Mouse (Mus musculus): ENCODE measurements around the gene Ccdc142. TPM values are rescaled to one million over a fixed set of nuclear protein-coding genes. Genes with fewer than 3 reads are reported as not detected.

The Ccdc142 gene
- total and polyA plus RNA-seq, 2 experiments: 3.0 to 5.4 TPM

DNA sequence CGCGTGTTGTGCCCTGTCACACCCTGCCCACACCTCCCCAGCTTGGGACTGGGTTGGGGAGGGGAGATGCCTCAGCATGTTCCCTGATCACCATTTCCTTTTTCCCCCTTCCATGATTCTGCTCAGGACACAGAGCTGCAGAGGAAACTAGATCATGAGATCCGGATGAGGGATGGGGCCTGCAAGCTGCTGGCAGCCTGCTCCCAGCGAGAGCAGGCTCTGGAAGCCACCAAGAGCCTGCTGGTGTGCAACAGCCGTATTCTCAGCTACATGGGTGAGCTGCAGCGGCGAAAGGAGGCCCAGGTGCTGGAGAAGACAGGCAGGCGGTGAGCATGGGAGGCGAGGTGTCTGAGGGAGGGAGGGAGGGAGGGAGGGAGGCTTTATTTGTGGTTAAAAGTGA is 44.4 kb downstream of the Ccdc142 start:
- Histone ChIP-seq H3K36me3 (ENCODE audit: control insufficient read depth, insufficient read depth, low read length) (no peaks in the 10 kb centered on the region), H3K4me1 (ENCODE audit: control insufficient read depth, insufficient read depth, low read length) (no peaks in the 10 kb centered on the region), H3K79me2 (ENCODE audit: control insufficient read depth, insufficient read depth, low read length) (no peaks in the 10 kb centered on the region), H3K27ac (replicated peaks; ENCODE audit: insufficient read depth, low read depth, low read length) (no peak overlapping the region; the same call in 1 of the 2 replicates), H3K27me3 (ENCODE audit: control insufficient read depth, insufficient read depth, low read length) (no peaks in the 10 kb centered on the region), H3K4me3 (ENCODE audit: insufficient read depth, low read depth, low read length) (peak overlapping the region; percentile 45; the same call in 1 of the 2 replicates), H3K9ac (ENCODE audit: low read depth, low read length) (peak overlapping the region; percentile 23; the same call in 1 of the 2 replicates)
- TF ChIP-seq CTCF (IDR thresholded peaks at IDR 0.05; ENCODE audit: low read depth, low read length) (no peak), POLR2A (IDR thresholded peaks at IDR 0.05; ENCODE audit: extremely low read depth, insufficient read depth, low read length) (no peak)
- 75% methylated on average over 9 of the region's 9 CpGs for WGBS
- no peak for DNase-seq (ENCODE audit: extremely low read depth, low read depth, low spot score)

DNA sequence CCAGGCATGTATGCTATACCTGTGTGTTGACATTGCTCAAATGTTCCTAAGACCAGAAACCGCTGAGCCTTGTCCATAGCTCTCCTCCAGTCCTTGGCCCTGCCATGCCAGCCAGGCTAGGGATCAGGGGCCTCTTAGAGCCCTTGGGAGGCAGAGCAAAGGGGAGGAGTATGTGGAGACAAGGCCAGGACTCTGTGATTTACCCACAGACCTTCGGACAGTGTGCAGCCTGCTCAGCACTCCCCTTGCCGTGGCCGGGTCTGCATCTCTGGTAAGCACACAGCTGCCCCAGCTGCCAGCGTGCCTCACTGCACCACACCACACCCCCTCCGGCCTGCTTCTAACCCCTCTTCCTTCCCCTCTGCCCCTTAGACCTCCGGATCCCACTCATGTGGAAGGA is 45.9 kb downstream of the Ccdc142 start:
- H3K27ac ChIP-seq (replicated peaks; ENCODE audit: insufficient read depth, low read depth, low read length): no peak overlapping the region
- H3K4me3 ChIP-seq (ENCODE audit: insufficient read depth, low read depth, low read length): no peak overlapping the region
- TF ChIP-seq CTCF (IDR thresholded peaks at IDR 0.05; ENCODE audit: low read depth, low read length) (no peak), POLR2A (IDR thresholded peaks at IDR 0.05; ENCODE audit: extremely low read depth, insufficient read depth, low read length) (no peak)
- 75% methylated on average over 7 of the region's 7 CpGs for WGBS
- DNase-seq (ENCODE audit: extremely low read depth, low read depth, low spot score): no peak
- H3K36me3 ChIP-seq (ENCODE audit: control insufficient read depth, insufficient read depth, low read length): no peaks in the 10 kb centered on the region
- no peaks in the 10 kb centered on the region for H3K4me1 ChIP-seq (ENCODE audit: control insufficient read depth, insufficient read depth, low read length)
- H3K27me3 ChIP-seq (ENCODE audit: control insufficient read depth, insufficient read depth, low read length): no peaks in the 10 kb centered on the region
- no peak overlapping the region for H3K9ac ChIP-seq (ENCODE audit: low read depth, low read length)
- no peaks in the 10 kb centered on the region for H3K79me2 ChIP-seq (ENCODE audit: control insufficient read depth, insufficient read depth, low read length)

DNA sequence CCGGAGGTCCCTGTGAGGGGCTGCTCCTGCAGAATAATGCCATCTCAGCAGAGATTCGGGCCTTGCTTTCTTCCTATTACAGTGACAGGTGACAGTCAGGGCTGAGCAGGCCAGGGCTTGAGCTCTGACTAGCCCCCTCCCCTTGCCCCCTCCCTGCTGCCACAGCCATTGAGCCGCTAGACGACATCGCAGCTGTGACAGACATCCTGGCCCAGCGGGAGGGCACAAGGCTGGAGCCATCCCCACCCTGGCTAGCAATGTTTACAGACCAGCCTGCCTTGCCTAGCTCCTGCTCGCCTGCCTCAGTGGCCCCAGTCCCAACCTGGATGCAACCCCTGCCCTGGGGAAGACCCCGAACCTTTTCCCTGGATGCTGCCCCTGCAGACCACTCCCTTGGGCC is 50.3 kb downstream of the Ccdc142 start:
- TF ChIP-seq CTCF (IDR thresholded peaks at IDR 0.05; ENCODE audit: low read depth, low read length) (no peak), POLR2A (IDR thresholded peaks at IDR 0.05; ENCODE audit: extremely low read depth, insufficient read depth, low read length) (no peak)
- no peaks in the 10 kb centered on the region for H3K36me3 ChIP-seq (ENCODE audit: control insufficient read depth, insufficient read depth, low read length)

DNA sequence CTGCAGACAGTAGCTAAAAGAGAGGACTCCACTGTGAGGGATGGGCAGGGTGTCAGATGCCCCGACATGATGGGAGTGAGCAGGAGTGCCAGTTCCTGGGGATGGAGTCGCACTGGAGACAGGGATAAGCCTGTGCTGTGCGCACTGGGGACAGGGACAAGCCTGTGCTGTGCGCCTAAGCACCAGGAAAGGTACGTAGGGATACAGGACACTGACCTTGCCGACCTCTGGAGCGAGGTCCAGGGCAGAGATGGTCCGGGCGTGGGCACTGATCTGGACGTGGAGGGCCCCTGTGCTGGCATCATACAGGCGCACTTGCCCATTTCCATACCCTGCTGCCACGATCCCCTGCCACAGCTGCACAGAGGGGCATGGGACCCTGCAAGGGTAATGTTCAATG is 51.6 kb downstream of the Ccdc142 start:
- DNase-seq (ENCODE audit: extremely low read depth, low read depth, low spot score): no peak
- no peaks in the 10 kb centered on the region for H3K36me3 ChIP-seq (ENCODE audit: control insufficient read depth, insufficient read depth, low read length)
- H3K4me3 ChIP-seq (ENCODE audit: insufficient read depth, low read depth, low read length): no peak overlapping the region
- no peak overlapping the region for H3K27ac ChIP-seq (replicated peaks; ENCODE audit: insufficient read depth, low read depth, low read length)
- H3K9ac ChIP-seq (ENCODE audit: low read depth, low read length): no peak overlapping the region
- TF ChIP-seq CTCF (IDR thresholded peaks at IDR 0.05; ENCODE audit: low read depth, low read length) (no peak), POLR2A (IDR thresholded peaks at IDR 0.05; ENCODE audit: extremely low read depth, insufficient read depth, low read length) (no peak)
- H3K79me2 ChIP-seq (ENCODE audit: control insufficient read depth, insufficient read depth, low read length): no peaks in the 10 kb centered on the region
- 73% methylated on average over 12 of the region's 12 CpGs for WGBS
- peaks cover 6% of the 10 kb centered on the region; the same call in 1 of the 2 replicates for H3K4me1 ChIP-seq (ENCODE audit: control insufficient read depth, insufficient read depth, low read length)
- H3K27me3 ChIP-seq (ENCODE audit: control insufficient read depth, insufficient read depth, low read length): no peaks in the 10 kb centered on the region

More for the DNA sequence above, 50.3 kb downstream of the Ccdc142 start:
- WGBS: 78% methylated on average over 8 of the region's 8 CpGs
- no peak overlapping the region for H3K4me3 ChIP-seq (ENCODE audit: insufficient read depth, low read depth, low read length)
- H3K4me1 ChIP-seq (ENCODE audit: control insufficient read depth, insufficient read depth, low read length): peaks cover 6% of the 10 kb centered on the region; the same call in 1 of the 2 replicates
- no peak overlapping the region for H3K9ac ChIP-seq (ENCODE audit: low read depth, low read length)
- no peak overlapping the region for H3K27ac ChIP-seq (replicated peaks; ENCODE audit: insufficient read depth, low read depth, low read length)
- H3K27me3 ChIP-seq (ENCODE audit: control insufficient read depth, insufficient read depth, low read length): no peaks in the 10 kb centered on the region
- no peaks in the 10 kb centered on the region for H3K79me2 ChIP-seq (ENCODE audit: control insufficient read depth, insufficient read depth, low read length)
- DNase-seq (ENCODE audit: extremely low read depth, low read depth, low spot score): no peak

DNA sequence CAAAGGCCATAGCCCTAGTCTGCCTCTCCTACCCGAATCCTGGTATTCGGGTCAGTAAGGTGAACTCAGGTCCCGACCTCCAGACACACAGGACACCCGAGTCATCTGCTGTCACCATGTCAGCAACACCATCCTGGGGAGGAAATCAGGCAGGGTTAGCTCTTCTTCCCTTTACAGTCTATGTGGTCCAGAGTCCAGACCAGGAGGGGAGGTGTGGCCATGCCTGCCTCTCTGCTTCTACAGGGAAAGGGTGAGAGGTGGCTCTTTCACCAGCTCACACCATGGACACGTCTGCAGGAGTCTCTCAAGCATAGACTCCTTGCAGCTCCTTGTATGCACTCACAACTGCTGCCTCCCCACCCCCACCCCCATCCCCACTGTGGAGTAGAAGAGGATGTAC is 52.1 kb downstream of the Ccdc142 start:
- TF ChIP-seq POLR2A (IDR thresholded peaks at IDR 0.05; ENCODE audit: extremely low read depth, insufficient read depth, low read length) (no peak), CTCF (IDR thresholded peaks at IDR 0.05; ENCODE audit: low read depth, low read length) (no peak)
- no peak overlapping the region for H3K27ac ChIP-seq (replicated peaks; ENCODE audit: insufficient read depth, low read depth, low read length)
- no peak overlapping the region for H3K4me3 ChIP-seq (ENCODE audit: insufficient read depth, low read depth, low read length)
- no peaks in the 10 kb centered on the region for H3K36me3 ChIP-seq (ENCODE audit: control insufficient read depth, insufficient read depth, low read length)
- no peak for DNase-seq (ENCODE audit: extremely low read depth, low read depth, low spot score)
- 40% methylated on average over 5 of the region's 5 CpGs for WGBS
- H3K79me2 ChIP-seq (ENCODE audit: control insufficient read depth, insufficient read depth, low read length): no peaks in the 10 kb centered on the region
- peaks cover 6% of the 10 kb centered on the region; the same call in 1 of the 2 replicates for H3K4me1 ChIP-seq (ENCODE audit: control insufficient read depth, insufficient read depth, low read length)
- H3K27me3 ChIP-seq (ENCODE audit: control insufficient read depth, insufficient read depth, low read length): no peaks in the 10 kb centered on the region
- H3K9ac ChIP-seq (ENCODE audit: low read depth, low read length): no peak overlapping the region

DNA sequence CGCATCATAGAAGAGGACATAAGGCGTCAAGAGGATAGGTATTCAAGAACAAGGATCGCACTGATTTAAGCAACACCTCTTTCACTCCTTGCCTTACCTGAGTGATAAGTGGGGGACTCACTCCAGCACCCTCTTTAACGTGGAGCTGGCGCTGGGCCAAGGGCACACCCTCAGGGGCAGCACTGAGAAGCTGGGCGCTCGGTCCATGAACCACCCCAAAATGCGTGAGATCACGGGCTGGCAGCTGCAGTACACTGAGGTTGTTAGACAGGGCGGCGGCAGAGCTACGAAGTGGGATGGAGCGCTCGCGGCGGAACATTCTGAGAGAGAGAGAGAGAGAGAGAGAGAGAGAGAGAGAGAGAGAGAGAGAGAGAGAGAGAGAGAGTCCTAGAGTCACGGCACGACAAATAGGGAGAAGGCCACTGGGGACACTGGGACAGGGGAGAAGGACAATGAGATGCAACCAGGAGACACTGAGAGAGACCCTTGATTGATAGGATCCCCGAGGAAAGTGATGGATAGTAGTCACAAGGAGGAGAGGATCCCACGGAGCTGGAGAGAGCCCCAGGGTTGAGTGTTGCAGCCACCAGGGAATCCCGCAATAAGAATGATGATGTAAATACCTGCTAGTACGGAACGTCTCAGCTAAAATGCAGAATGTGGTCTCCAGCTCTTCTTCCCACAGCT is 54.3 kb downstream of the Ccdc142 start:
- Histone ChIP-seq H3K79me2 (ENCODE audit: control insufficient read depth, insufficient read depth, low read length) (no peaks in the 10 kb centered on the region), H3K4me3 (ENCODE audit: insufficient read depth, low read depth, low read length) (peak overlapping the region; percentile 65), H3K27me3 (ENCODE audit: control insufficient read depth, insufficient read depth, low read length) (no peaks in the 10 kb centered on the region), H3K4me1 (ENCODE audit: control insufficient read depth, insufficient read depth, low read length) (peaks cover 6% of the 10 kb centered on the region; the same call in 1 of the 2 replicates), H3K36me3 (ENCODE audit: control insufficient read depth, insufficient read depth, low read length) (no peaks in the 10 kb centered on the region), H3K27ac (replicated peaks; ENCODE audit: insufficient read depth, low read depth, low read length) (no peak overlapping the region), H3K9ac (ENCODE audit: low read depth, low read length) (peak overlapping the region; percentile 56)
- TF ChIP-seq POLR2A (IDR thresholded peaks at IDR 0.05; ENCODE audit: extremely low read depth, insufficient read depth, low read length) (no peak), CTCF (IDR thresholded peaks at IDR 0.05; ENCODE audit: low read depth, low read length) (no peak)
- no peak for DNase-seq (ENCODE audit: extremely low read depth, low read depth, low spot score)
- WGBS: 16% methylated on average over 23 of the region's 23 CpGs
